Mouse (Mus musculus) liver, adult 2 months (tissue): ENCODE data around the gene Suz12. TPM values are rescaled to one million over a fixed set of nuclear protein-coding genes. Genes with fewer than 3 reads are reported as not detected.
A peak's percentile ranks its signal among the peaks of the same experiment; 100 is the strongest.

Source experiments
- DNase-seq: peaks from one replicate; pipeline ENCODE4 v3.0.0-alpha.2; 2011; ENCODE audit warnings: low read depth, low spot score; ENCODE audit errors: extremely low read depth
- H3K27ac ChIP-seq: fragments of 200-500 bp; replicated peaks from 2 replicates; pipeline ENCODE4 v1.5.1; 2012; ENCODE audit warnings: low read depth, mild to moderate bottlenecking, control low read depth, inconsistent platforms, low read length; ENCODE audit not compliant: insufficient read depth
- H3K27me3 ChIP-seq: fragments of 200-500 bp; 2 replicates; pipeline ENCODE4 v1.6.1; 2012; ENCODE audit warnings: mild to moderate bottlenecking, moderate library complexity, low read length, inconsistent platforms; ENCODE audit not compliant: control insufficient read depth, insufficient read depth
- H3K36me3 ChIP-seq: fragments of 200-500 bp; 2 replicates; pipeline ENCODE4 v1.6.1; 2012; ENCODE audit warnings: low read length, inconsistent platforms; ENCODE audit not compliant: control insufficient read depth, insufficient read depth
- H3K4me1 ChIP-seq: fragments of 200-500 bp; 2 replicates; pipeline ENCODE4 v1.6.1; 2011; ENCODE audit warnings: low read length; ENCODE audit not compliant: control insufficient read depth, insufficient read depth
- H3K4me3 ChIP-seq: fragments of 200-500 bp; 2 replicates; pipeline ENCODE4 v1.5.1; 2011; ENCODE audit warnings: low read depth, mild to moderate bottlenecking, control low read depth, low read length, moderate library complexity; ENCODE audit not compliant: insufficient read depth
- H3K79me2 ChIP-seq: fragments of 200-500 bp; 2 replicates; pipeline ENCODE4 v1.6.1; 2012; ENCODE audit warnings: inconsistent platforms, mild to moderate bottlenecking, low read length, moderate library complexity; ENCODE audit not compliant: control insufficient read depth, insufficient read depth
- H3K9ac ChIP-seq: fragments of 200-500 bp; 2 replicates; pipeline ENCODE4 v1.6.1; 2012; ENCODE audit warnings: low read depth, mild to moderate bottlenecking, control low read depth, inconsistent platforms, low read length
- CTCF ChIP-seq: fragments of 200-500 bp; IDR thresholded peaks from 2 replicates; pipeline ENCODE4 v1.5.1; 2011; ENCODE audit warnings: low read depth, low read length, control low read depth
- POLR2A ChIP-seq: fragments of 200-500 bp; IDR thresholded peaks from 2 replicates; pipeline ENCODE4 v1.6.1; 2011; ENCODE audit warnings: low read length, control low read depth; ENCODE audit not compliant: insufficient read depth; ENCODE audit errors: extremely low read depth
- WGBS: fragments of 180-500 bp; shearing (Covaris S2); methylation state at CpG from one replicate; pipeline ENCODE4 v1.1.7; 2018; 5-methylcytosine and 5-hydroxymethylcytosine counted together
- polyA plus RNA-seq: library from polyadenylated mRNA; depleted of rRNA; stranded (reverse); fragments of >200 nt; gene quantifications from 2 replicates; pipeline ENCODE4 v1.2.3, GENCODE M21; 2012
- total RNA-seq: library from RNA; depleted of rRNA; stranded (reverse); fragments of >200 nt; gene quantifications from 2 replicates; pipeline ENCODE4 v1.2.3, GENCODE M21; 2014

The Suz12 gene
- total and polyA plus RNA-seq, 2 experiments: 2.5 to 14.5 TPM

- no peak for TF ChIP-seq POLR2A
- TF ChIP-seq CTCF: no peak
- WGBS: 86% methylated on average over 4 of the region's 4 CpGs
Measured at GRCm38 (mm10) chr11:79986886-79987285, 6.0 kb upstream of the Suz12 start.

GRCm38 (mm10) chr11:79987896-79988295, 5.0 kb upstream of the Suz12 start:
- Histone ChIP-seq H3K27ac (no peak overlapping the region), H3K79me2 (no peaks in the 10 kb centered on the region), H3K27me3 (no peaks in the 10 kb centered on the region), H3K4me3 (no peak overlapping the region), H3K9ac (no peak overlapping the region), H3K36me3 (no peaks in the 10 kb centered on the region), H3K4me1 (no peaks in the 10 kb centered on the region)
- TF ChIP-seq POLR2A (no peak), CTCF (no peak)
- no peak for DNase-seq
- 94% methylated on average over 3 of the region's 3 CpGs for WGBS

More at GRCm38 (mm10) chr11:79986886-79987285, 6.0 kb upstream of the Suz12 start:
- Histone ChIP-seq H3K36me3 (no peaks in the 10 kb centered on the region), H3K9ac (no peak overlapping the region), H3K27ac (no peak overlapping the region), H3K79me2 (no peaks in the 10 kb centered on the region), H3K4me1 (no peaks in the 10 kb centered on the region), H3K27me3 (no peaks in the 10 kb centered on the region), H3K4me3 (no peak overlapping the region)
- no peak for DNase-seq

DNA sequence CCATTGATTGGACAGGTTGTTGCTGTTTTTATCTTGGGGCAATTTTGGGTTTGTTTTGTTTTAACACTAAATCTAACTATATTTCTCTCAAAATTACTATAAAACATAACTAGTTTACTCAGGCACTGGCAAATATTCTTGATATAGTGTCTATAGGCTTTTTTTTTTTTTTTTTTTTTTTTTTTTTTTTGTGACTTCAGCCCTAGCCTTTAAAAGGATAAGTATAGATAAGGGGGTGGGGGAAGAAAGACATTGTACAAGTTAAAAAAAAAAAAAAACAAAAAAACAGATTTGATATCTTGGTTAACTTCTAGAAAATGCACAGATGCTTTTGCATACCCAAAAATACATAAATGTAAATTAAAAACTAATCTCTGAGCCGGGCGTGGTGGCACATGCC, 2.8 kb upstream of the Suz12 start:
- Histone ChIP-seq H3K9ac (no peak overlapping the region), H3K79me2 (peaks cover 8% of the 10 kb centered on the region; the same call in 1 of the 2 replicates), H3K27ac (no peak overlapping the region), H3K4me3 (no peak overlapping the region), H3K4me1 (no peaks in the 10 kb centered on the region; the same call in 1 of the 2 replicates), H3K36me3 (no peaks in the 10 kb centered on the region), H3K27me3 (no peaks in the 10 kb centered on the region)
- TF ChIP-seq POLR2A (no peak), CTCF (no peak)
- 98% methylated on average over 2 of the region's 2 CpGs for WGBS
- no peak for DNase-seq

DNA sequence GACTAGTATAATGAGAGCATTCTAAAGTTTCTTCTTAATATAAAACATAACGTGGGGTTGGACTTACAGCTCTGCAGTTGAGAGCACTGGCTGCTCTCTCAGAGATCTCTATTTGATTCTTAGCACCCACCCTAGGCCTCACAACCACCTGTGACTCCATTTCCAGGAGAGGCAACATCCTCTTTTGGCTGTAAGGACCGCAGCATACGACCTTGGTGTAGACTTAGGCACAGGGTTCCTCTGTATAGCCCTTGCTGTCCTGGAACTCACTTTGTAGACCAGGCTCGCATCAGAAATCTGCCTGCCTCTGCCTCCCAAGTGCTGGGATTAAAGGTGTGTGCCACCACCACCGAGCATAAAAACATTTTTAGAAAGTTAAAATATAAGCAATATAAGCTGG, 1.3 kb upstream of the Suz12 start:
- Histone ChIP-seq H3K27ac (no peak overlapping the region), H3K27me3 (no peaks in the 10 kb centered on the region), H3K4me1 (no peaks in the 10 kb centered on the region; the same call in 1 of the 2 replicates), H3K9ac (no peak overlapping the region), H3K36me3 (peaks cover 2% of the 10 kb centered on the region; the same call in 1 of the 2 replicates), H3K4me3 (no peak overlapping the region), H3K79me2 (peaks cover 8% of the 10 kb centered on the region; the same call in 1 of the 2 replicates)
- 93% methylated on average over 5 of the region's 5 CpGs for WGBS
- TF ChIP-seq POLR2A (no peak), CTCF (no peak)
- no peak for DNase-seq

DNA sequence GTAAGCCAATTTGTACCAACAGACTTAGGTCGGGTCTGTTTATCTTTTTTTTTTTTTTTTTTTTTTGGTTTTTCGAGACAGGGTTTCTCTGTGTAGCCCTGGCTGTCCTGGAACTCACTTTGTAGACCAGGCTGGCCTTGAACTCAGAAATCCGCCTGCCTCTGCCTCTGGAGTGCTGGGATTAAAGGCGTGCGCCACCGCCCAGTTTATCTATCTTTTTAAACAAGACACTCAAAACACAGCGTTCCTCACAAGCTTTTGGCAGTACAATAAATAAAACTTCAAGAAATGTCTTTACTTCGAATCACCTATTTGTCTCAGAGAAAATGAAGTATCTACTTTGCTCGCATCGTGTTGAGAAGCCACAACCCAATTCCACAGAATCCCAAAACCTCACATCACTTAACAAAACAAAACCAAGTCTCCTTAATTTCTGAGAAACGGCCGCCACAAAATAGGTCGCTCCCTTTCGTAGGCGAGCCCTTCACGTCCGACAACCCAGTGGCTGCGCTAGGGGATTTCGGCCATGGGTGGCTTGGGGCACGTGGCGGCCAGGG, 793 bp upstream of the Suz12 start:
- peak; percentile 16 for DNase-seq
- WGBS: 22% methylated on average over 21 of the region's 21 CpGs
- peaks cover 8% of the 10 kb centered on the region; the same call in 1 of the 2 replicates for H3K79me2 ChIP-seq
- TF ChIP-seq POLR2A (no peak), CTCF (no peak)
- H3K27me3 ChIP-seq: no peaks in the 10 kb centered on the region
- no peak overlapping the region for H3K27ac ChIP-seq
- H3K4me3 ChIP-seq: peak overlapping the region; percentile 86
- H3K9ac ChIP-seq: peak overlapping the region; percentile 73
- H3K36me3 ChIP-seq: peaks cover 4% of the 10 kb centered on the region; the same call in 1 of the 2 replicates
- no peaks in the 10 kb centered on the region; the same call in 1 of the 2 replicates for H3K4me1 ChIP-seq

- Histone ChIP-seq H3K27me3 (no peaks in the 10 kb centered on the region), H3K27ac (no peak overlapping the region), H3K9ac (peak overlapping the region; percentile 93), H3K79me2 (peaks cover 8% of the 10 kb centered on the region; the same call in 1 of the 2 replicates), H3K4me1 (no peaks in the 10 kb centered on the region; the same call in 1 of the 2 replicates), H3K4me3 (peak overlapping the region; percentile 94), H3K36me3 (peaks cover 7% of the 10 kb centered on the region)
- TF ChIP-seq CTCF: no peak
- TF ChIP-seq POLR2A: no peak
- DNase-seq: peak; percentile 28
- 1% methylated on average over 70 of the region's 74 CpGs for WGBS
Measured at GRCm38 (mm10) chr11:79993356-79994270, 707 bp downstream of the Suz12 start.
